Mouse (Mus musculus): ENCODE measurements around the gene Zfp870.

Zfp870 gene

DNA sequence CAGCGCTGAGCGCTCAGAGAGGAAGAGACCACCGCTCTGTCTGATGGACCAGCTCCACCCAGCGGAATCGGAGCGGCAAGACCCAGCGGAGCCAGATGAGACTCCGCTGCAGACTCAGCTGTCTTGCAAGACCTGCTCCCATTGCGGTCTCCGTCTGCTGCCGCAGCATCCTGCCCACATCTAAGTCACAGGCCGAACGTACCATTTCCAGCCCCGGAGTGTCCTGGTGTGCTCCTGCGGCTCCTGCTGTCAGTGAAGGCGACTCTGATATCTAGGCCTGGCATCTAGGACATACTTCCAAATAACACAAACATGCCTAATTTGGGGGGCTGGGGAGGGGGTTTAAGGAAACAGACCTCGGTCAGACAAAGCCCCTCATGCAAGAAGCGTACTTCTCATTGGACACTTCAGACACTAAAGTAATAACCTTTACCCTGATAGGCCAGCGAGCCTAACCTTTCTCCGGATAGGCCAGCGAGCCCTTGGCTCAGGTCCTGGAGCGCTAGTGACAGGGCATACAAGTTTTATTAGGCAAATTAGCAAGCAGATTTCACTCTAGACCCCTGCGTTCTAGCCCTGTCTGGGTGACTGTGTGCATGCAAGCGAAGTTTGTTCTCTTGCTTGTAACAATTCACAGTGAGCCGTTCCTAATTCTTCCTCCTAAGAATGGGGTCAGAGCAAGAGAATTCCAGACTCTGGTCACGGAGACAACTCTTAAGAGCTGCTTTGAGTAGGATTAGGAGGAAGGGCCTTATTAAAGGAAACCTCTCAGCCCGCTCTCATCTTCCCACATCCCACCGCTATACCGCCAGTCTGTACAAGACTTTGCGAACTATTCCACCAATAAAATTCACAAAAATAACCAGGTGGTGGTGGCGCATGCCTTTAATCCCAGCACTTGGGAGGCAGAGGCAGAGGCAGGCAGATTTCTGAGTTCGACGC, at the start of gene Zfp870:
Gene Zfp870, minus strand, starts transcription at position 404 of the 942 bp plus-strand sequence.
- DNase-seq, result peak; percentile 79

DNA sequence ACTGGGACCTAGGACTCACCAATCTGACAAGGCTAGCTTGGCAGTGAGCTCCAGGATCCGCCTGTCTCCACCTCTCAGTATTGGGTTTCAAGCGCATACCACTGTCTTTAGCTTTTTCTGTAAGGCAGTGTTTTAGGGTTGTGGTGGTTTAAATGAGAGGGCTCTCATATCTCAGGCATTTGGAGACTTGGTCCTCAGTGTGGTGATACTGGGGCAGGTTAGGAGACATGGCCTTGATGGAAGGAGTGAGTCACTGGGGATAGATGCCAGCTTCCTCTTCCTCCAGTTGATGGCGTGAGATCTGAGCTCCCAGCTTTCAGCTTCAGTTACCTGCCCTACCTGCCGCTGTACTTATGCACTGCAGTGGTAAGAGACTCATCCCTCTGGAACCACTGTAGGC, 48.4 kb upstream of the Zfp870 start:
- DNase-seq, result no peak

DNA sequence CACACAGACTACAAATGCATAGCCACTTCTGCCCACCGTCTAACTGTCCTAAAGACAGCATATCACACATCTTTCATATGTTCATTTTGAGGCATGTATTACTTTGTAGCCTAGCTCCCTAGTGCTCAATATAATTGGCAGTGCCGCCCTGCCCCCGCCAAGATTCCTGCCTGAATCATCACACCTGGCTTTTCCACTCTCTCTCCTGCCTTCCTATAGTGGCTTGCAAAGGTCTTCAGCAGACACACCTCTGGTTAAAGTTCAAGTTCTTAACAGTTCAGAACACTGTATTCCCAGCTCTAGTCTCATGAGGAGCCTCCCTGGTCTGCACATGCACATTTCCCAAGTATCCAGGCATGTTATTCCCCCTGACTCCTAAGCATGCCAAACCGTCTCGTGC, 36.4 kb upstream of the Zfp870 start:
- no peak for DNase-seq

DNA sequence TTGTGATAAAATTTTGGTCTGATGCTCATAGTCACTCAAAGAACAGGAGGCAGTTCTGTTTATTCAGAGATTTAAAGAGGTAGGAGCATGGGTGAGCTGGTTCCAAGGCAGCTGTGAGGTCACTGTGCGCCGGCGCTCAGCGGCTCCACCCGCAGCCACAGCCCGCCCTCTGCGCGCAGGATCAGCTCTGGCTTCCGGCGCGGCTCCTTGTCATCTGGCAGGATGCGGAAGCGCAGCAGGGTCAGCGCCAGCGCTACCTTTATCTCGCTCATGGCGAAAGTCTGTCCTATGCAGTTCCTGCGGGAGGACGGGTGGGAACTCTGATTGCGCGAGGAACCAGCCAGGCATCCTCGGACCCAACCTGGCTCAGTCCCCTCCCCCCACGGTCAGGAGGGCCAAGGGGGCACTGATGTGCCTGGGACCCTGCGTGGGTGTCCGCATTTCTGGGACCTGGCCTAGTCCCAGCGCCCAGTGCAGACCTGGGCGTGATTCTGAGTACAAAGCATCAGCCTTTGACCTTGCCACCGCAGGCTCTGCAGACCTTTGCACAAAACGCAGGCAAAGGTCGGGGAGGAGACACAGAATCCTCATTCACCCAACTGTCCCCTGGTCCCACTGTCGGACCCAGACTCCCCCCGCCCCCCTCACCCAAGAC, 33.3 kb upstream of the Zfp870 start:
- DNase-seq, result peak; percentile 78

DNA sequence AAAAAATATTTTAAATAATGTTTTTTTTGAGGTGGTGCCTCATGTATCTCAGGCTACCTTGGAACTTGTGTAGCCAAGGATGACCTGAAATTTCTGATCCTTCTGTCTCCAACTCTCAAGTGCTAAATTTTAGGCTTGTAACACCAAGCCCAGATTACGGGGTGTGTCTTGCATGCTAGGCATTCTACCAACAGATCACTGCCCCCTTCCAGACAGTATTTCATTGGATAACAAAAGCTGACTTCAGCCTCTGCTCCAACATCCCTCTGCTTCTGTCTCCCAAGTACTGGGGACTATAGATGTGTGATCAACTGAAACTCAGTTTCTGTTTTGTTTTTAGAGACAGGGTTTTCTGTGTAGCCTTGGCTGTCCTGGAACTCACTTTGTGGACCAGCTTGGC, 32.2 kb upstream of the Zfp870 start:
- no peak for DNase-seq

DNA sequence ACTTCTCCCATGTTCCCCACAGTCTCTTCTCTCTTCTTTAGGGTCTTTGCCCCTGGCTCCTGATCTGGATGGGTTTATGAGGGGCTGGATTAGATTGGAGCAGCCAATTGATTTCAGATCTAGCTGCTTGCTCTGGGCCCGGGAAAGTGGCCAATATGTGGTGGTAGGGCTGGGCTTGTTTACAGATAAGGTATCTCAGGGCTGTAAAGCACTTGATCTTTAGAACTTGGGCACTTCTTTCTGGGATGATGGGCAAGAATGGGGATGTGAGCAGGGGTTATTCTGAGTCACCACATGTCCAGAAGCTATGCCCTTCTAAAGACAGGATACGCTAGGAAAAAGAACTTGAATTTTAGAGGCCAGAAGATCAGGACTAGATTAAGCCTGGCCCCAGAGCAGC, 27.7 kb upstream of the Zfp870 start:
- no peak for DNase-seq

DNA sequence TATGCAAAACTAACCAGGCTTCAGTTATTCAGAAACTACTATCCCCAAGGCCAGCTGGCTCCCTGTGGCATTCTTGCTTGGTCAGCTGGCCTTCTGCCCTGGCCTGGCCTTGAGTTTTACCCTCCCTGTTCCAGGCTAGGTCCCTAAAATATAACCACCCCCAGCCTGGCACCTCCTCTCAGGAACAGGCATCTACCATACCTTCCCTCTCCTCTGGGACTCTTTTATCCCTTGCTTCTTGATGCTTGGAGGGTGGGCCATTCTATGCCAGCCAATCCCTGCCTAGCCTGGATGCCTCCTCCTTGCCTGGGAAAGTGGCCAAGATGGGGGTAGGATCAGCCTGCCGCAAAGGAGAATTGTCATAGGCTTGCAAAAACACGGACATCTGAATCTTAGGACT, 25.7 kb upstream of the Zfp870 start, which contains the start of gene Cyp4f14:
Gene Cyp4f14, minus strand, starts transcription at position 212 of the 400 bp plus-strand sequence.
- no peak for DNase-seq

DNA sequence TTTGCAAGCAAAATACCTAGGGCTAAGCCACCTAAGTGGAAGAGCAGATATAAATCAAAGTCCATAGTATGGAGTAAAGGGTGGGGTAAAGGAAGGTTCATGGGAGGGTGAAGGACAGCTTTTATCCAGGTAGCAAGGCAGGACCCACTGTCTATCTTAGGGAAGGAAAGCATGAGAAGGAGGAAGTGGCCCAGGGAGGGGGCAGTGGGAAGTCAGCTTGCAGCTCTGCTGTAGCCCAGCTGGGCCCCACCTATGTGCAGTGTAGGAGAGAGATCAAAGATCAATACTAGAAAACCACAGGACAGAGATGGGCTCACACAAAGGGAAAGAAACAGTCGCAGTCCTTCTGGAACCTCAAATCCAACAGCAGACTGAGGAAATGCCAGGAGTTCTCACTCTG, 24.6 kb upstream of the Zfp870 start:
- no peak for DNase-seq

DNA sequence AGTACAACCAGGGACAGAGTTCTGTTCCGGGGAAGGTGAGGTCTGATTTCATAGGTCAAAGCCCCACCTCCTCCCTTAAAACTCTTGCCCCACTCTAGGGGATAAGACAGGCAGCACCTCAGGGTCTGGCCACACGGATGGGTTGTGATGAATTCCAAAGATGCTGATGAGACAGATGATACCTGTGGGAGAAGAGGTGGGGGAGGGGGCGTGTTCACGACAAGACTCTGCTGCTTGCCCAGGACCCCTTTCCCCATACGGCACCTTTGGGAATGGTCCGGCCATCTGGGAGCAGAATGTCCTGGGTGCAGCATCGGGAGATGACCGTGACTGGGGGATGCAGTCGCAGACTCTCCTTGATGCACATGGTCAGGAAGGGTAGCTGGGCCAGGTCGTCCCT, 14.7 kb upstream of the Zfp870 start:
- no peak for DNase-seq

DNA sequence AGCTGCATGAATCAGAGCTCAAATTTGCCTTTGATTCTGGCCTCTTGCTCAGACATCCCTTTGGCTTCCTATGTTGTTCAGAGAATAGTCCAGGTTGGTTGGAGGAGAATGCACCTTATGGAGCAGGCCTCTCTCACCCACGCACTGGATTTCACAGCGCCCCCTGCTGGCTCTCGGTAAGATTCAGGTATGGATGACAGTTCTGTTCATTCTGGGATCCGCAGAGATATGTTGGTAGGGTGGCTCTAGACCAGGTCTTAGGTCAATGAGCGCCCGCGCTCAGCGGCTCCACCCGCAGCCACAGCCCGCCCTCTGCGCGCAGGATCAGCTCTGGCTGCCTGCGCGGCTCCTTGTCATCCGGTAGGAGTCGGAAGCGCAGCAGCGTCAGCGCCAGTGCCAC, 13.8 kb upstream of the Zfp870 start:
- peak; percentile 66 for DNase-seq

DNA sequence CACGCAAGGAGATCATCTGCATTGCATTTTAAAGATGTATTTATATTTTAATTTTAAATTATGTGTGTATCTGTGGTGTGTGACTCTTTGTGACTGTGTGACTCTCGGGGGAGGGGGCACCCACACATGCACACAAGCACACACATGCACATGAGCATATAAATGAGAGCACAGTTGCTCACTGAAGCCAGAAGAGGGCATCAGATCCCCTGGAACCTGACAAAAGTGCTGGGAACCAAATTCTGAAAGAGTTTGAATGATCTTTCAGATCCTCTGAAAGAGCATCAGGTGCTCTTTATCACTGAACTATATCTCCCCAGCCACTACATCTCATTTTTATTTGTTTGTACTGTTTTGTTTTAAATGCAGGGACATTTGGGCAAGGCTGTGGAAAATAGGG, 13.0 kb upstream of the Zfp870 start:
- no peak for DNase-seq

DNA sequence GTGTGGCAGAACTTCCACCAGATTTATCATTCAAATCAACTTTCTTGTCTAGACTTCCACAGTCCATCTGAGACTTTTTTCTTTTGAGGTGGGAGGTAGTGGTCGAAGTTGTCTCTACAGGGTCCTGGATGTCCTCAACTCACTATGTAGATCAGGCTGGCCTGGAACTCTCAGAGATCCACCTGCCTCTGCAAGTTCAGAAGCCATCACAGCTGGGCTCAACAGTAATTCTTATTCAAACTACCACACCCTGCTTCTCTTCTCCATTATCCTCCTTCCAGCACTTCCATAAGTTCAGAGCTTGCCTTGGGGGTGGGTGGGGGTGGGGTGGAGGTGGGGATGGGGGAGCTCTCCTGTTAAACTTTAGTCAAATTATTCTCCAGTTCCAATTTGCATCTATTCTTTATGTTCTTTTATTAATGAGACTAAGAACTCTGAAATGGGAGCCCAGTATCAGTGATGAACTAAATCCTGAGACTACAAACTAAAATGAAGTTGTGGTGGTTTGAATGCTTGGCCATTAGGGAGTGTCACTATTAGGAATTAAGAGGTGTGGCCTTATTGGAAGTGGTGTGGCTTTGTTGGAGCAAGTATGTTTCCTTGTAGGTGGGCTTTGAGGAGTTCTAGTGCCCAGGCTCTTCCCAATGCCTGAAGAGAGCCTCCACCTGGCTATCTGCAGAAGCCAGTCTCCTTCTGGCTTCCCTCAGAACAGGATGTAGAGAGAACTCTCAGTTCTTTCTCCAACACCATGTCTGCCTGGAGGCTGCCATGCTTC, 10.5 kb upstream of the Zfp870 start:
- no peak for DNase-seq

DNA sequence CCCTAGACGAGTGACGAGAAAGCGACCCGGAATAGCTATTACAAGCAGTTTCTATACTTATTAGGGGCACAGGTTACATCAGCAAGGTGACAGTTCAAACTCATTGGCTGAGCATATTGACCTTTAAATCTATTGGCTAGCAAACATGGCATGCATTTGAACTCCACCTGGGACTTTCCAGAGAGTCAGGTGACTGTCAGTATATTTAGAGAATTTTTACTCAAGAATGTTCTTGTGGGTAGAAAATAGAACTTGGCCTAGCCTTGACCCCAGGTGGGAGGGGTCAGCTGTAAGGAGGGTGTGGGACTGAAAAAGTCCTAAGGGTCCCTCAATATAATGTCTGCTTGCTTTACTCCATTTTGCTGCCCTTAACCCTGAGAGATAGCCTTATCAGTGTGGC, 4.0 kb upstream of the Zfp870 start:
- no peak for DNase-seq

DNA sequence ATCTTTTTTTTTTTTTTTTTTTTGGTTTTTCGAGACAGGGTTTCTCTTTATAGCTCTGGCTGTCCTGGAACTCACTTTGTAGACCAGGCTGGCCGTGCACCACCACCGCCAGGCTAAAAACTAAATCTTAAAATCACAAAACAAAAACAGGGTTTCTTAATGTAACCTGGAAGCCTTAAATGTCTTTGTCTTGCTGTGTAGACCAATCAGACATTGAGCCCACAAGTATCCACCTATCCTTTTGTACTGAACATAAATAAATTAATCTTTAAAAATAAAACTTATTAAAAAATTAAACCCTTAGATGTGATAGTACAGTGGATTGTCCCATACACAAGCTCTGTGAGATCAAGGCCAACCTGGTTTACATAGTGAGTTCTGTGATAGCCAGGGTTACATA, 2.5 kb upstream of the Zfp870 start:
- no peak for DNase-seq

DNA sequence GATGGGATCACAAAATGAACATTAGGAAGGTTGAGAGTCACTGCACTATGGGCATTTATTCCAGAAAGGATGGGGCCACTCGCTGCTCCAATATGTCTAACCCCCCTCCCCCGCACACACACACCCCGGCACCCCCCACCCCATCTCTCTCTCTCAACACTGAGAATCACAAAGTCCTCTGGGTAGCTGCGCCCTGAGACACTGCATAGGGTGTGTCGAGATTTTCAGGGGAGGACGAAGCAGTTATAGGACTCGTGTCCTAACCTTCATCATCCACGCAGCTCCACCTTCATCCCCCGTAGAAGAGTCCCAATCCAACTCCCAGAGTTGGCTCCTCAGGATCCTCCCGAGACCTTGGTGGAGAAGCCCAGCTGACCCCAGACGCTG, 597 bp downstream of the Zfp870 start:
- no peak for DNase-seq

DNA sequence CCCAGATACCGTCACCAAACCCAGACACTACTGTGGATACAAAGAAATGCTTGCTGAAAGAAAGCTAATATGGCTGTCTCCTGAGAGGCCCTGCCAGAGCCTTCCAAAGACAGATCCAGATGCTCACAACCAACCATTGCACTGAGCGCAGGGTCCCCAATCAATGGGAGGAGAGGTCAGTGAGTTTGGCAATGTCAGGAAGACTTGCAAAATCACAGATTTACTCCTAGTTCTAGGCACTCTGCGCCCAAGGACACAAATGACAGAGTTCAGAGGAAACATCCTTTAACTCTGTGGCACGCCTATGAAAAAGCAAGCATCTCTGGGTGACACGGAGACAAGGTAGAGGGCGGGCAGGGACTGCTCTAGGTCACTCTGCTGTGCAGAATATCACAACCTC, 1.8 kb downstream of the Zfp870 start:
- DNase-seq, result no peak

DNA sequence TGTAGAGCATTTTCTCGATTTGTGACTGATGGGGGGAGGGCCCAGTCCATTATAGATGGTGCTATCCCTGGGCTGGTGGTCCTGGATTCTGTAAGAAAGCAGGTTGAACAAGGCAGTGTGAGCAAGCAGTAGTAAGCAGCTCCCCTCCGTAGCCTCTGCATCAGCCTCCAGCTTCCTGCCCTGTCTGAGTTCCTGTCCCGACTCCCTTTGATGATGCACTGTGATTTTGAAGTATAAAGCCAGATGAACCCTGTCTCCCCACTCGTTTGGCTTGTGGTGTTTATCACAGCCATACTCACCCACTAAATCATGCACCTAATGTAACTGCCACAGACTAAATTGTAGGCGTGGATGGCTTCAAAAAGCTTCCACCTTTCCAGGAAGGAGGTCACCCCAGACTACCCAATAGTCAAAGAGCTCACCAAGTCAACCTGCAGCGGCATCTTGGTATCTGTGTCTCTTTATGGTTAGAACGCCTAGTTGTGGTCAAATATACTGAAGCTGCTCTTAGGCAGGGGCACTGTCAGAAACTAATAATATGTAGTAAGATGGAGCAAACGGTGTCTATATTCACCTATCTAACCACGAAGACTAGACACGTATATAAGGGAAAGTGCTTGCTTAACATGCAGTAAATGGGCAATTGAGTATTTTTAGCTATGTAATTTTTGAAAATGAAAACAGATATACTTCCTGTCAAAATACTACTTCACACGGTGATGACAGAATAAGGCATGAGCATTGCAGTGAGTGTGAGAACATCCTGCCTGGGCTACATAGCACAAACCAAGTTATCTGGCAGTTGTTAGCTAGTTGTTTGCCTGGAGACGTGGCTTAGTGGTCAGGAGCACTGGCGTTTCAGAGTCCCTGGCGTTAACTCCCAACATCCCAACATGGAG, 10.9 kb downstream of the Zfp870 start:
- no peak for DNase-seq

DNA sequence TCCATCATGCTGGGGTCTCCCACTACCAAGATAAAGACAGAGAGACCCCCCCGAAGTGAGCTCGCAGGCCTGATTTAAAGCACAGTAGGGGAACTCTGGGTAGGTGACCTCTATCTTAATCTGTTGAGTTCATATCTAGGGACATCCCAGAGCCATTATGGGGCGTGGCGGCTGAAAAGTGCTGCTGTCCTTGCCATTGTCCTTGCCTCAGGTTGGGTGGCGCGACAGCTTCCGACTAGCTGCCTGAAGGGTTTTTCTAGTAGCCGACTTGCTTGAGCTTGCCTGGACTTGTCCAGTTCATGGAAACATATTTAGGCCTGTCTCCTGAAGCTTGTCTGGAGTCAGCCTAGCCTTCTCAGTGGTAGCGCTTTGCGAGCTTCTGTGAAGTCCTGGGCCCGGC, 12.7 kb downstream of the Zfp870 start:
- no peak for DNase-seq

DNA sequence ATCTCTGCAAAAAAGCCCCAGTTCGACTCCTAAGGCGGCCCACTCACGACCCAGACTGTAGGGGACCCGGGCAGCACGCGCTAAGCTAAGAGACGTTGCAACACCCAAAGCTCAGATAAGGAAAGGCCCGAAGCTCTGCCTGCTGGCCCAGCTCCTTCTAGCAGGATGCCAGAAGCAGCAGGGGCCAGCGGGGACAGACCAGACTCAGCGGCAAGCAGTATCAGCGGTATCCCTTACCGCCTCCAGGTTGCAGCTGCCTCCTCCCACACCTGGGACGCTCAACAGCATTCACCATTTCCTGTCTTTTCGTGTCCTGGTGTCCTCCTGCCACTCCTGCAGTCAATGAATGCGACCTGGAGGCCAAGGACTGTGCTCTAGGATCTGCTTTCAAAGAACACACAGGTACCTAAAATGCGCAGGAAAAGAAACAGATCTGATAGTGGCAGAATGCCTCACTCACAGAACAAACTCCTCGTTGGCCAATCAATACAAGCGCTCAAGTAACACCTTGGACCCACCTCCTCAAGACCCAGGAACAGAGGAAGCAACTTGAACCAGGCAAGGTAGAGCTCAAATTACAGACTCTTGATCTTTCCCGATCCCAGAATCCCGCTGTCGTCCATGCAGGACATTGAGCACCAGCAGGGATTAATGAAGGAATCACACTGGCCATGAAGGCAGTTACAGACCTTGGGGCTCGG, 13.8 kb downstream of the Zfp870 start:
- no peak for DNase-seq

DNA sequence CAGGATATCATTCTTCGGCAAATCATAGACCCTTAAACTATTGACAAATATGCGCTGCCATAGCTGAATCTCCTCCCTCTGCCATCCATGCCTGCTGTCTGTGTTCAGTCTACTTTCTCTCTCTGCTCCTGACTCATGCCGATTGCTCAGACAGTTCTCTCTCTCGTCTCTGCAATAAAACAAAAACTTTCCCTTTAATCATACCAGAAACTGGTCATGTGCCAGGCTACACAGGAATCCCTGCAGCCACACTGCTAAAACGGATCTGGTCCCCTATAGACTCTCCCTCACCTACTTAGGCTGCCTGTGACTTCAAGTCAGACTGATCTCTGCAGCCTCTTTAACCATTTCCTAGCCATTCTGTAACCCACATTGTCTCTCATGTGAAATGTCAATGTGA, 18.7 kb downstream of the Zfp870 start:
- no peak for DNase-seq

DNA sequence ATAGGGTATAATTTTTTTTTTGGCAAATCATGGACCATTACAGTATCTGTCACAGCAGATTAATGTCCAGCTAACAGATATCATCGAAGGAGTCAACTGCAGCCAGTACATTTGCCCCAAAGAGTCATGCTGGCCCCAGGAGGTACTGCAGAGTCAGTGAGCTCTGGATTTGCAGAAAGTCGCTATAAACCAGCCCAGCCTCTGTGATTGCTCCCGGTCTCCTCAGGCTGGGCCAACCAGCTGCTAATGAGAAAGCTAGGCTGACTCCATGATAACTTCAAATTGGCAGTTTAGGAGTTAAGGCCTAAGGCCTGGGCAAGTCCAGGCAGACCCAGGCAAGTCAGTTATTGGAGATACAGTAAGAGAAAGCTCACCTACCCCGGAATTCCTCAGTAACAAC, 19.4 kb downstream of the Zfp870 start:
- DNase-seq, result no peak

DNA sequence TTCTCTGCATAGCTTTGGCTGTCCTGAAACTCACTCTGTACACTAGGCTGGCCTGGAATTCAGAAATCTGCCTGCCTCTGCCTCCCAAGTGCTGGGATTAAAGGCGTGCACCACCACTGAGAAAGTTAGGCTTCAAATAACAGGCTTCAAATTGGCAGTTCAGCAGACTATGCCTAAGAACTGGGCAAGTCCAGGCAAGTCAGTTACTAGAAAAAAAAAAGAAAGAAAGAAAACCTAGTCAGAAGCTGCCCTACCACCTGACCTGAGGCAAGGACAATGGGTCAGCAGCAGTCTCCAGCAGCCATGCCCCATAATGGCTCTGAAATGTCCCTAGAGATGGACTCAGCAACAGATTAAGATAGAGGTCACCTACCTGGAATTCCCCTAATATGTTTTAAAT, 20.0 kb downstream of the Zfp870 start:
- DNase-seq, result no peak

Data from liver (tissue).